Mouse (Mus musculus) forebrain, postnatal 0 days (tissue): ENCODE measurements at regions not wholly inside any gene's neighbourhood (a gene's known extent, or its start where the extent isn't known, plus 50 kb on each side); places are given as distances from the start of the nearest gene placed in this dataset.

Source experiments
- ATAC-seq: fragments of 200-750 bp; cut with Nextera tagmentation; 2 replicates; pipeline ENCODE4 v1.8.0; 2017; ENCODE audit warnings: mild to moderate bottlenecking, moderate library complexity
- DNase-seq: peaks from one replicate; pipeline ENCODE4 v3.0.0-alpha.2; 2015
- H3K27ac ChIP-seq: fragments of 300-500 bp; sonication (generic); 2 replicates; pipeline ENCODE4 v1.5.1; 2014; ENCODE audit warnings: low read depth, mild to moderate bottlenecking, antibody characterized with exemption, low read length, moderate library complexity, mixed read lengths
- H3K27me3 ChIP-seq: fragments of 300-500 bp; sonication (generic); 2 replicates; pipeline ENCODE4 v1.6.1; 2014; ENCODE audit warnings: mild to moderate bottlenecking, low read length, mixed read lengths; ENCODE audit not compliant: insufficient read depth
- H3K36me3 ChIP-seq: fragments of 300-500 bp; sonication (generic); 2 replicates; pipeline ENCODE4 v1.6.1; 2014; ENCODE audit warnings: mild to moderate bottlenecking, moderate library complexity; ENCODE audit not compliant: insufficient read depth
- H3K4me1 ChIP-seq: fragments of 300-500 bp; sonication (generic); 2 replicates; pipeline ENCODE4 v1.6.1; 2014; ENCODE audit warnings: antibody characterized with exemption; ENCODE audit not compliant: insufficient read depth
- H3K4me2 ChIP-seq: fragments of 300-500 bp; sonication (generic); 2 replicates; pipeline ENCODE4 v1.6.1; 2014; ENCODE audit warnings: low read depth, mild to moderate bottlenecking, moderate library complexity
- H3K4me3 ChIP-seq: fragments of 300-500 bp; sonication (generic); 2 replicates; pipeline ENCODE4 v1.5.1; 2014; ENCODE audit warnings: low read depth, low read length, mixed read lengths
- H3K9ac ChIP-seq: fragments of 300-500 bp; sonication (generic); 2 replicates; pipeline ENCODE4 v1.6.1; 2014; ENCODE audit warnings: mild to moderate bottlenecking
- H3K9me3 ChIP-seq: fragments of 300-500 bp; sonication (generic); 2 replicates; pipeline ENCODE4 v1.6.1; 2016; ENCODE audit warnings: low read length
- CTCF ChIP-seq: sonication (generic); IDR thresholded peaks from 2 replicates; pipeline ENCODE4 v1.5.1; 2016; ENCODE audit warnings: antibody characterized with exemption, control low read depth, low read depth
- WGBS: fragments of 180-500 bp; shearing (Covaris S2); extraction: QIAGEN DNeasy Blood & Tissue Kit; methylation state at CpG from one replicate; pipeline ENCODE4 v1.1.7; 2014; 5-methylcytosine and 5-hydroxymethylcytosine counted together

DNA sequence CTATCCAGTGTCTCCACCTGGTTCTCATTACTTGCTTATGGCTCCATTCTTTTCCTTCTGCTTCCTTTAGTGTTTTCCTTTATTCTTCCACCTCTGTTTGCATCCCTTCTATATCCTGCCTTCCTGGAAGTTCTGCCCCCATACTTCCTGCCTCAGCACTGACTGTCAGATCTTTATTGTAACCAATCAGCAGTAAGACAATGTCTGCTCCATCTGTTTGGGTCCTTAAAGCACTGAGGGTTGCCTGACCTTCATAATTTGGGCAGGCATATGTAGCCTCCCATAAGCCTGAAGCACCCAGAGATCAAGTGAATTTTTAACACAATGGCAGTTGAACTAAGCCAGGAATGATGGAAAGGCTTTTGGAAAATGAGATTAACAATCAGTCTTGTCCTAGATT lies 909.4 kb upstream of the Mdga2 start:
- ATAC-seq = no peak
- no peak for TF ChIP-seq CTCF

DNA sequence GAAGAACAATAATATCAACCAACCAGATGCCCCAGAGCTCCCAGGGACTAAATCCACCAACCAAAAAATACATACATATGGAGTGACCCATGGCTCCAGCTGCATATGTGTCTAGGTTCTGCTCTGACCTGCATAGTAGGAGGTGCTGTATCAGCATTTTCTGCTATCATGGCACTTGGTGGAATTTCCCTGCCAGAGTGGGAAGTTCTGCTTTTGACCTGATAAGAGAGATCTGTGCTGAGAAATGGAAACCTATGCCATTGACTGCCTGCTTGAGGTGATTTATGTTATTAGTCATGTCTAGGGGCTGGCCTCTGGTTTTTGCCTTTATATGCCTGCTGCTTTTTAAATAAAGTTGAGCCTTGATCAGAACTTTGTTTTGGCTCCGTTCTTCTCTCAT lies 893.4 kb upstream of the Mdga2 start:
- Histone ChIP-seq H3K9ac (no peak overlapping the region), H3K36me3 (no peaks in the 10 kb centered on the region)
- ATAC-seq = no peak

More for the DNA sequence above, 909.4 kb upstream of the Mdga2 start:
- Histone ChIP-seq H3K4me1 (no peaks in the 10 kb centered on the region), H3K36me3 (no peaks in the 10 kb centered on the region), H3K27me3 (no peaks in the 10 kb centered on the region), H3K4me2 (no peak overlapping the region), H3K9ac (no peak overlapping the region), H3K9me3 (no peaks in the 10 kb centered on the region), H3K27ac (no peak overlapping the region), H3K4me3 (no peak overlapping the region)
- DNase-seq = no peak

More for the DNA sequence above, 893.4 kb upstream of the Mdga2 start:
- H3K27me3 ChIP-seq = no peaks in the 10 kb centered on the region
- TF ChIP-seq CTCF = no peak
- no peak overlapping the region for H3K4me2 ChIP-seq
- no peak overlapping the region for H3K27ac ChIP-seq
- H3K9me3 ChIP-seq = no peaks in the 10 kb centered on the region
- H3K4me3 ChIP-seq = no peak overlapping the region
- H3K4me1 ChIP-seq = no peaks in the 10 kb centered on the region
- no peak for DNase-seq
- 67% methylated on average over 1 of the region's 1 CpGs for WGBS
